Mouse (Mus musculus): ENCODE measurements around the gene Uvssa. TPM values are rescaled to one million over a fixed set of nuclear protein-coding genes. Genes with fewer than 3 reads are reported as not detected.

Gene Uvssa
- polyA plus RNA-seq, 1 experiment = 7.7 TPM

- Histone ChIP-seq H3K4me1 (ENCODE audit: control insufficient read depth, insufficient read depth, low read length) (peaks cover 3% of the 10 kb centered on the region), H3K4me3 (replicated peaks; ENCODE audit: control insufficient read depth, low read depth, low read length) (peak overlapping the region; percentile 88), H3K27ac (ENCODE audit: control insufficient read depth, insufficient read depth, low read depth, low read length, poor library complexity) (peak overlapping the region; percentile 96)
- no peak for TF ChIP-seq CTCF (IDR thresholded peaks at IDR 0.05; ENCODE audit: control insufficient read depth, insufficient read depth, low read length)
- no peak for TF ChIP-seq POLR2A (IDR thresholded peaks at IDR 0.05; ENCODE audit: borderline replicate concordance, control insufficient read depth, low read depth, low read length)
- WGBS = 1% methylated on average over 21 of the region's 21 CpGs
Observed at GRCm38 (mm10) chr5:33377801-33378301, 498 bp upstream of the Uvssa start.

DNA sequence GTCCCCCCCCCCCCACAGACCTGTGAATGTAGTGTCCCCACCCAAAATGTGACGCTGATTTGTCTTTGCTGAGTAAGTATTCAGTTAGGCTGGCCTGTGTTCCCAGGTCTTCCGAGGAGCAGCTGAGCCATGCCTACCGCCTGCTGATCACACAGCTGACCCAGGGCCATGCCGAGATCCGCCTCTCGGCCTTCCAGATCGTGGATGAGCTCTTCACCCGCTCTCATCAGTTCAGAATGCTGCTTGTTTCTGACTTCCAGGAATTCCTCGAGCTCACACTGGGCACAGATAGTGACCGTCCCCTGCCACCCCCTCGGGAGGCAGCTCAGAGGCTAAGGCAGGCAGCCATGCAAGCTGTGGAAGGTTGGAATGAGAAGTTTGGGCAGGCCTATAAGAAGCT lies 9.2 kb downstream of the Uvssa start:
- Histone ChIP-seq H3K27ac (ENCODE audit: control insufficient read depth, insufficient read depth, low read depth, low read length, poor library complexity) (no peak overlapping the region), H3K4me1 (ENCODE audit: control insufficient read depth, insufficient read depth, low read length) (no peaks in the 10 kb centered on the region), H3K4me3 (replicated peaks; ENCODE audit: control insufficient read depth, low read depth, low read length) (no peak overlapping the region)
- TF ChIP-seq POLR2A (IDR thresholded peaks at IDR 0.05; ENCODE audit: borderline replicate concordance, control insufficient read depth, low read depth, low read length) = no peak
- TF ChIP-seq CTCF (IDR thresholded peaks at IDR 0.05; ENCODE audit: control insufficient read depth, insufficient read depth, low read length) = no peak
- 88% methylated on average over 11 of the region's 11 CpGs for WGBS

GRCm38 (mm10) chr5:33393803-33394202 lies 15.5 kb downstream of the Uvssa start:
- no peak overlapping the region for H3K27ac ChIP-seq (ENCODE audit: control insufficient read depth, insufficient read depth, low read depth, low read length, poor library complexity)
- no peak overlapping the region for H3K4me3 ChIP-seq (replicated peaks; ENCODE audit: control insufficient read depth, low read depth, low read length)
- WGBS = 23% methylated on average over 7 of the region's 7 CpGs
- no peak for TF ChIP-seq POLR2A (IDR thresholded peaks at IDR 0.05; ENCODE audit: borderline replicate concordance, control insufficient read depth, low read depth, low read length)
- peak; percentile 98 for TF ChIP-seq CTCF (IDR thresholded peaks at IDR 0.05; ENCODE audit: control insufficient read depth, insufficient read depth, low read length)
- H3K4me1 ChIP-seq (ENCODE audit: control insufficient read depth, insufficient read depth, low read length) = no peaks in the 10 kb centered on the region

GRCm38 (mm10) chr5:33395693-33396092 lies 17.3 kb downstream of the Uvssa start:
- H3K4me3 ChIP-seq (replicated peaks; ENCODE audit: control insufficient read depth, low read depth, low read length) = no peak overlapping the region
- WGBS = 87% methylated on average over 11 of the region's 11 CpGs
- TF ChIP-seq CTCF (IDR thresholded peaks at IDR 0.05; ENCODE audit: control insufficient read depth, insufficient read depth, low read length) (no peak), POLR2A (IDR thresholded peaks at IDR 0.05; ENCODE audit: borderline replicate concordance, control insufficient read depth, low read depth, low read length) (no peak)
- no peak overlapping the region for H3K27ac ChIP-seq (ENCODE audit: control insufficient read depth, insufficient read depth, low read depth, low read length, poor library complexity)
- H3K4me1 ChIP-seq (ENCODE audit: control insufficient read depth, insufficient read depth, low read length) = no peaks in the 10 kb centered on the region

GRCm38 (mm10) chr5:33396828-33397227 lies 18.5 kb downstream of the Uvssa start:
- Histone ChIP-seq H3K4me3 (replicated peaks; ENCODE audit: control insufficient read depth, low read depth, low read length) (no peak overlapping the region), H3K4me1 (ENCODE audit: control insufficient read depth, insufficient read depth, low read length) (no peaks in the 10 kb centered on the region), H3K27ac (ENCODE audit: control insufficient read depth, insufficient read depth, low read depth, low read length, poor library complexity) (no peak overlapping the region)
- WGBS = 83% methylated on average over 7 of the region's 7 CpGs
- no peak for TF ChIP-seq POLR2A (IDR thresholded peaks at IDR 0.05; ENCODE audit: borderline replicate concordance, control insufficient read depth, low read depth, low read length)
- no peak for TF ChIP-seq CTCF (IDR thresholded peaks at IDR 0.05; ENCODE audit: control insufficient read depth, insufficient read depth, low read length)

- H3K27ac ChIP-seq (ENCODE audit: control insufficient read depth, insufficient read depth, low read depth, low read length, poor library complexity) = no peak overlapping the region
- no peak for TF ChIP-seq CTCF (IDR thresholded peaks at IDR 0.05; ENCODE audit: control insufficient read depth, insufficient read depth, low read length)
- no peak for TF ChIP-seq POLR2A (IDR thresholded peaks at IDR 0.05; ENCODE audit: borderline replicate concordance, control insufficient read depth, low read depth, low read length)
- 83% methylated on average over 12 of the region's 12 CpGs for WGBS
- no peak overlapping the region for H3K4me3 ChIP-seq (replicated peaks; ENCODE audit: control insufficient read depth, low read depth, low read length)
- no peaks in the 10 kb centered on the region for H3K4me1 ChIP-seq (ENCODE audit: control insufficient read depth, insufficient read depth, low read length)
Observed at GRCm38 (mm10) chr5:33400819-33401218, 22.5 kb downstream of the Uvssa start.

- TF ChIP-seq CTCF (IDR thresholded peaks at IDR 0.05; ENCODE audit: control insufficient read depth, insufficient read depth, low read length) (no peak), POLR2A (IDR thresholded peaks at IDR 0.05; ENCODE audit: borderline replicate concordance, control insufficient read depth, low read depth, low read length) (no peak)
- 5% methylated on average over 3 of the region's 3 CpGs for WGBS
- Histone ChIP-seq H3K4me3 (replicated peaks; ENCODE audit: control insufficient read depth, low read depth, low read length) (no peak overlapping the region), H3K27ac (ENCODE audit: control insufficient read depth, insufficient read depth, low read depth, low read length, poor library complexity) (no peak overlapping the region), H3K4me1 (ENCODE audit: control insufficient read depth, insufficient read depth, low read length) (no peaks in the 10 kb centered on the region)
Observed at GRCm38 (mm10) chr5:33420313-33420712, 42.0 kb downstream of the Uvssa start.

- no peak overlapping the region for H3K4me3 ChIP-seq (replicated peaks; ENCODE audit: control insufficient read depth, low read depth, low read length)
- H3K4me1 ChIP-seq (ENCODE audit: control insufficient read depth, insufficient read depth, low read length) = no peaks in the 10 kb centered on the region
- TF ChIP-seq POLR2A (IDR thresholded peaks at IDR 0.05; ENCODE audit: borderline replicate concordance, control insufficient read depth, low read depth, low read length) (no peak), CTCF (IDR thresholded peaks at IDR 0.05; ENCODE audit: control insufficient read depth, insufficient read depth, low read length) (no peak)
- no peak overlapping the region for H3K27ac ChIP-seq (ENCODE audit: control insufficient read depth, insufficient read depth, low read depth, low read length, poor library complexity)
Observed at GRCm38 (mm10) chr5:33427461-33427860, 49.1 kb downstream of the Uvssa start.

DNA sequence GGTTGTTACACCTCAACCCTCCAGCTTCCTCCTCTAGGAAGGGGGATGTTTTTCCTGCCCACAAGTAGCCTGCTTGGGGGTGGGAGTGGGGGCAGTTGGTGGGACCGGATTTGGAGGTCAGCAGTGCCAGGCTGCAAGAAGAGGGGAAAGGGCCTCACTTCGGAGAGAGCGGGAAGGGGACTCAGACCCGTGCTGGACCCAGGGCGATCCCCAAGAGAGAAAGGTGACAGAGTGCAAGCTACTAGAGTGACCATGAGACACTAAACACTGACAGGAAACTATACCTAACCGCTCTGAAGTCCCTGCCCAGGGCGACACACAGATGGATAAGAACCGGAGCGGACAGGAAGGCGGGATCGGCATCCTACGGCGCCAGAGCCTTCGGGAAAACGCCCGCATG lies 51.8 kb downstream of the Uvssa start:
- 18% methylated on average over 16 of the region's 16 CpGs for WGBS
- H3K27ac ChIP-seq (ENCODE audit: control insufficient read depth, insufficient read depth, low read depth, low read length, poor library complexity) = no peak overlapping the region; the same call in 1 of the 2 replicates
- TF ChIP-seq POLR2A (IDR thresholded peaks at IDR 0.05; ENCODE audit: borderline replicate concordance, control insufficient read depth, low read depth, low read length) = no peak
- TF ChIP-seq CTCF (IDR thresholded peaks at IDR 0.05; ENCODE audit: control insufficient read depth, insufficient read depth, low read length) = no peak
- H3K4me1 ChIP-seq (ENCODE audit: control insufficient read depth, insufficient read depth, low read length) = no peaks in the 10 kb centered on the region
- no peak overlapping the region for H3K4me3 ChIP-seq (replicated peaks; ENCODE audit: control insufficient read depth, low read depth, low read length)

All from bone marrow, adult 2 months (tissue).